19 mouse cellular contexts compared by ENCODE assay signal in the genomic region with DNA sequence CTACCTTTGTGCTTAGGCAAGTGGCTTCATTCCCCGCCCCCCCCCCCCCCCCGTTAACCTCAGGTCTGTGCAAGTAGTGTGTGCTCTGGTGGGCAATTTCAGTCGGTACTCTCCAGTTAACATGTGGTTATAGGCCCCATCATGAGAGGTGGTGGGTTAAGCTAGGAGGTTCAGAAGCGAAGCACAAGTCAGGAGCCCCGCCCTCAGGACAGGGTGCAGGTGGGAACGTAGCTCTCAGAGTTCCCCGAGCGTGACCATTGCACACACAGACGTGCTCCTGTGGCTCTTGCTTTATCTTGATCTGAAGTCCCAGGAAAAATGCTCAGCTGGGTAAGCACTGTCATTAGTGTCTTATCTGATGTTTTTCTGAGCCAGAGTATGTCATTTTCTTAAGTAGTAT.
A peak's percentile ranks its signal among the peaks of the same experiment; 100 is the strongest.
DNase-seq lines count a peak whose midpoint lies in the region; ATAC-seq and TF ChIP-seq lines count a peak whose summit lies in the region.
"Had no signal": no experiment of that assay in that cellular context is flagged by ENCODE, and none has a peak within 500 bp of the region (broad histone marks: within the 10 kb centered on the region; RNA-seq: fewer than 3 reads in every experiment).

No protein-coding gene starts in this region.

- TF ChIP-seq EP300 in MEL (IDR thresholded peaks at IDR 0.05; ENCODE audit: low read depth in 1 of 2, low read length in 2 of 2), result no peak

- 67% methylated on average over 9 of the region's 9 CpGs for WGBS in intestine, embryonic 16.5 days
- 72% methylated on average over 9 of the region's 9 CpGs for WGBS in intestine, embryonic 15.5 days
- WGBS in liver, embryonic 16.5 days (ENCODE audit: insufficient replicate concordance), result 34% methylated on average over 9 of the region's 9 CpGs

- TF ChIP-seq POLR2A in MEL (IDR thresholded peaks at IDR 0.05; ENCODE audit: control insufficient read depth in 1 of 2, insufficient read depth in 1 of 2, low read depth in 1 of 2, low read length in 2 of 2, poor library complexity in 1 of 2), result no peak

- no peaks in the 10 kb centered on the region for H3K79me2 ChIP-seq in MEL (ENCODE audit: control insufficient read depth, insufficient read depth, low read length, poor library complexity)

- no peak overlapping the region for H3K4me3 ChIP-seq in intestine, embryonic 16.5 days (ENCODE audit: low read length)
- H3K4me3 ChIP-seq in intestine, embryonic 15.5 days (replicated peaks), result no peak overlapping the region
- no peak overlapping the region for H3K4me3 ChIP-seq in liver, embryonic 16.5 days (ENCODE audit: low read depth, low read length)
- no peak overlapping the region for H3K4me3 ChIP-seq in MEL (ENCODE audit: control insufficient read depth in 1 of 2, insufficient read depth in 1 of 2, low read depth in 2 of 2, low read length in 2 of 2)
- H3K4me3 ChIP-seq: forebrain, embryonic 15.5 days; limb, embryonic 15.5 days had no signal

- H3K9me3 ChIP-seq in intestine, embryonic 16.5 days (ENCODE audit: control insufficient read depth, low read length), result no peaks in the 10 kb centered on the region
- no peaks in the 10 kb centered on the region for H3K9me3 ChIP-seq in intestine, embryonic 15.5 days
- H3K9me3 ChIP-seq in liver, embryonic 16.5 days (replicated peaks; ENCODE audit: control insufficient read depth, low read length), result no peaks in the 10 kb centered on the region
- no peaks in the 10 kb centered on the region for H3K9me3 ChIP-seq in MEL (replicated peaks; ENCODE audit: insufficient read depth, low read length)
- H3K9me3 ChIP-seq: forebrain, embryonic 15.5 days; limb, embryonic 15.5 days had no signal

- no peaks in the 10 kb centered on the region; the same call in 1 of the 2 replicates for H3K4me1 ChIP-seq in intestine, embryonic 16.5 days (ENCODE audit: control insufficient read depth, insufficient read depth, low read length)
- no peaks in the 10 kb centered on the region for H3K4me1 ChIP-seq in intestine, embryonic 15.5 days (replicated peaks)
- no peaks in the 10 kb centered on the region; the same call in none of the 2 replicates for H3K4me1 ChIP-seq in liver, embryonic 16.5 days (ENCODE audit: control insufficient read depth, low read depth, low read length)
- H3K4me1 ChIP-seq in MEL (ENCODE audit: control insufficient read depth in 1 of 2, insufficient read depth in 2 of 2, low read length in 2 of 2), result peaks cover 13 to 20% of the 10 kb centered on the region in 2 experiments

- peak; percentile 60; the same call in 1 of the 2 replicates for ATAC-seq in intestine, embryonic 16.5 days
- no peak for ATAC-seq in intestine, embryonic 15.5 days
- ATAC-seq in liver, embryonic 16.5 days (ENCODE audit: low read depth), result peak; percentile 27; the same call in 1 of the 2 replicates
- ATAC-seq: forebrain, embryonic 15.5 days; inflammation-experienced regulatory T-cells, adult 6 months; midbrain, embryonic 16.5 days had no signal

- no peak overlapping the region for H3K9ac ChIP-seq in intestine, embryonic 16.5 days (ENCODE audit: low read depth, low read length)
- no peak overlapping the region for H3K9ac ChIP-seq in intestine, embryonic 15.5 days
- no peak overlapping the region for H3K9ac ChIP-seq in liver, embryonic 16.5 days (ENCODE audit: low read depth, low read length)
- no peak overlapping the region for H3K9ac ChIP-seq in MEL (ENCODE audit: control insufficient read depth, low read depth, low read length, poor library complexity, severe bottlenecking)
- H3K9ac ChIP-seq: forebrain, embryonic 15.5 days; limb, embryonic 15.5 days had no signal

- peaks cover 2% of the 10 kb centered on the region; the same call in 1 of the 2 replicates for H3K36me3 ChIP-seq in intestine, embryonic 16.5 days (ENCODE audit: control insufficient read depth, insufficient read depth, low read length)
- no peaks in the 10 kb centered on the region for H3K36me3 ChIP-seq in intestine, embryonic 15.5 days
- no peaks in the 10 kb centered on the region for H3K36me3 ChIP-seq in liver, embryonic 16.5 days (ENCODE audit: control insufficient read depth, insufficient read depth)
- peaks cover 0 to 16% of the 10 kb centered on the region in 2 experiments; a peak in 3 of 4 replicates for H3K36me3 ChIP-seq in MEL (ENCODE audit: control insufficient read depth in 1 of 2, insufficient read depth in 2 of 2, low read length in 2 of 2)
- H3K36me3 ChIP-seq: forebrain, embryonic 15.5 days; limb, embryonic 15.5 days had no signal

- no peak overlapping the region for H3K27ac ChIP-seq in intestine, embryonic 16.5 days (ENCODE audit: low read length)
- H3K27ac ChIP-seq in intestine, embryonic 15.5 days, result no peak overlapping the region
- no peak overlapping the region for H3K27ac ChIP-seq in liver, embryonic 16.5 days (ENCODE audit: low read length)
- no peak overlapping the region for H3K27ac ChIP-seq in MEL (ENCODE audit: control insufficient read depth, low read depth, low read length)
- H3K27ac ChIP-seq: forebrain, embryonic 15.5 days had no signal

- H3K27me3 ChIP-seq in intestine, embryonic 16.5 days (replicated peaks; ENCODE audit: control insufficient read depth, insufficient read depth, low read length), result no peaks in the 10 kb centered on the region
- no peaks in the 10 kb centered on the region for H3K27me3 ChIP-seq in intestine, embryonic 15.5 days (replicated peaks)
- no peaks in the 10 kb centered on the region for H3K27me3 ChIP-seq in liver, embryonic 16.5 days (ENCODE audit: control insufficient read depth, insufficient read depth, low read depth, low read length)
- H3K27me3 ChIP-seq in MEL (ENCODE audit: control insufficient read depth in 1 of 2, insufficient read depth in 2 of 2, low read length in 2 of 2), result no peaks in the 10 kb centered on the region
- H3K27me3 ChIP-seq: forebrain, embryonic 15.5 days had no signal

- TF ChIP-seq CTCF in MEL (IDR thresholded peaks at IDR 0.05 in 2 of 3, conservative IDR thresholded peaks at IDR 0.05 in 1 of 3; ENCODE audit: control insufficient read depth in 1 of 3, insufficient read depth in 1 of 3, low read depth in 2 of 3, low read length in 3 of 3, poor library complexity in 1 of 3, severe bottlenecking in 1 of 3), result no peak

- DNase-seq in liver, result no peak
- DNase-seq in MEL (ENCODE audit: low read depth, low spot score), result no peak
- peak; percentile 41 to 66 for DNase-seq in kidney, postnatal 25 days
- no peak for DNase-seq in right cerebral cortex, adult 2 months (ENCODE audit: low spot score in 2 of 2)
- no peak for DNase-seq in gastrocnemius, adult 18-20 months (ENCODE audit: low spot score)
- DNase-seq: adrenal gland, postnatal 36 days; cerebellum, adult 18-20 months; heart, postnatal 10 days; retina, postnatal 1 day; right cerebral cortex, postnatal 4 days; thymus, adult 2 months had no signal

- no peak for TF ChIP-seq RAD21 in MEL (IDR thresholded peaks at IDR 0.05; ENCODE audit: low read depth, low read length)

- H3K4me2 ChIP-seq in intestine, embryonic 16.5 days (ENCODE audit: low read depth, low read length), result no peak overlapping the region
- H3K4me2 ChIP-seq in intestine, embryonic 15.5 days (replicated peaks), result no peak overlapping the region
- no peak overlapping the region for H3K4me2 ChIP-seq in liver, embryonic 16.5 days (ENCODE audit: low read depth, low read length)
- H3K4me2 ChIP-seq: forebrain, embryonic 15.5 days; heart, embryonic 11.5 days; limb, embryonic 15.5 days had no signal

TF ChIP-seq in MEL, 35 proteins besides CTCF, POLR2A, EP300 and RAD21:
- TF ChIP-seq ETS1 (IDR thresholded peaks at IDR 0.05; ENCODE audit: low read depth, low read length) (peak; percentile 85), HCFC1 (IDR thresholded peaks at IDR 0.05; ENCODE audit: low read depth, low read length) (no peak), SIN3A (IDR thresholded peaks at IDR 0.05; ENCODE audit: low read length) (0 out of 2 replicates have a peak, but pooled peaks have one; percentile 43)

Comparison
In these comparisons a context has a peak if more than half of its experiments do, and no peak if none do; other contexts are left out.
1. DNase-seq: peak in kidney, postnatal 25 days (2 of 2); none in liver (single experiment), MEL (single experiment), right cerebral cortex, adult 2 months (0 of 2) and gastrocnemius, adult 18-20 months (single experiment).